Mouse (Mus musculus): ENCODE data around the gene Vmn1r1.
"Not testable (repeated sequence)": the region's sequence is repeated elsewhere in the genome, so short reads cannot be mapped to it uniquely, and the experiment has no call there.

Gene Vmn1r1

GRCm38 (mm10) chr1:182164386-182164785, at the start of gene Vmn1r1:
Gene Vmn1r1 (minus strand): TSS chr1:182164486.
- no peak for DNase-seq (ENCODE audit: extremely low spot score)

DNA sequence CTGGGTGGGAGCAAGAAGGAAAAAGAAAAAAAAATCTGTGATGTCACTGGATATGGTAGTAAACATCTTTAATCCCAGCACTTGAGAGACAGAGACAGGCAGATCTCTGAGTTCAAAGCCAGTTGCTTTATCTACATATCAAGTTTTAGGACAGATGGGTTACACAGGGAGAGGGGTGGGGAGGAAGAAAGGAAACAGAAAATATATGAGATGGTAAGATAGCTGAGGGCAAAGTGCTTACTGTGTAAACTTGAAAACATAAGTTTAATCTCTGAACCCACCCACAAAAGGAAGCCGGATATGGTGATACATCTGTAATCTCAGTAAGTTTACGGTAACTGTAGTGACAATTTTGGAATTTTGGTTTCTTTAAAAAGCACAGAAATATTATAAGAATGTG, 46.0 kb upstream of the Vmn1r1 start:
- DNase-seq (ENCODE audit: extremely low spot score) = no peak

DNA sequence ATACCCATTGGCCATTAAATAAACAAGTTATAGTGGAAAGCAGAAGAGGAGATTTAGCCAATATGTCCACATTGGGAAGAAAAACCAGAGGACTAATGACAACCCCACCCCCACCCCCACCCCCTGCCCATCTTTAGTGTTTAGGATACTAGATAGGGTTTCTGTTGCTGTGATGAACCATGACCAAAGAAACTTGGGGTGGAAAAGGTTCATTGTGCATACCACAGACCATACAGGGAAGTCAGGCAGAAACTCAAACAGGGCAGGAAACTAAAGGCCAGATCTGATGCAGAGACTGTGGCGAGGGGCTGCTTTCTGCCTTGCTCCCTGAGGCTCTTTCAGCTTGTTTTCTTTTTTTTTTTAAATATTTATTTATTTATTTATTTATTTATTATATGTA, 28.3 kb upstream of the Vmn1r1 start:
- no peak for DNase-seq (ENCODE audit: extremely low spot score)

DNA sequence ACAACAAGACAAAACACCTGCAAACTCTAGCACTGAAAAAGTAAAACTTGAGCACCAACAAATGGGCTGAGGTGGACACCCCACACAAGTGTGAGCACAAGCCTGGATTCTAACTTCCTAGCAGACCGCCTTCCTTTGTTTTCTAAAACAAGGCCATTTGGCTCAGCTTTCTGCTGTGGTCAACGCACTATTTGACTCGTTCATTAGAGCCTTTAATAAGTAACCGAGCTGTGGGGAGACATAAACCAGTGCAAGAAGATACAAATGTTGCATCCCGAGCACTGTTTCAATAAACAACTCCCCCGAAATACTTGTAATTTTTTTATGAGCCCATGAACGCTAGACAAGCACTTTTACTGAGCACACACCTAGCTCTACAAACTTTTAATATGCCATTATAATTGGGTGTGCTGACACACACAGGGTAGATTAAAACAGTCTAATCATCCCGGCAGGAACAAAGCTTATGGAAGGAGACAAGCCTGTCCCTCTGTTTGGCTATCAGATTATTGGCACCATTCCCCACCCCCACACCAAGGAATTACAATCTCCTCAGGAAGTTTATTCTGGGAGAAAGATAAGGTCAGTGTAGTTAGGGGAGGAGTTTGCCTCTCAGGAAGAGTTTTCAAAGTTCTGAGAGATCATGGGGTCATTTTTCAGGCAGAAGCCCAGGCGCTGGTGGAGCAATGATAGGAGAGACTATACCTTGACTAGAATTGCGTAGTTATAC, 27.7 kb upstream of the Vmn1r1 start:
- DNase-seq (ENCODE audit: extremely low spot score) = peak; percentile 9

DNA sequence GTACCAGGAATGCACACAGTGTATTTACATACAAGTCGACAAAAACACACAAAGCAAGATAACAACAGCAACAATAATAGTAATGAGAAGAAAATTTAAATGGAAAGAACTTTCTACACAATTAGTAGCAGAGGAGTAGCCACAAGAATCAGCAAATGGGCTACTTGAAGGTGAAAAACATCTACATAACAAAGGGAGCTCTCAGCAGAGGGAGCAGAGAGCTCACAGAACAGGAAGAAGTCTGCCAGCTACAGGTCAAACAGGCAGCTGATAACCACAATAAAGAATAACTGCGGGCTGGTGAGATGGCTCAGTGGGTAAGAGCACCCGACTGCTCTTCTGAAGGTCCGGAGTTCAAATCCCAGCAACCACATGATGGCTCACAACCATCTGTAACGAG, 26.9 kb upstream of the Vmn1r1 start:
- no peak for DNase-seq (ENCODE audit: extremely low spot score)

DNA sequence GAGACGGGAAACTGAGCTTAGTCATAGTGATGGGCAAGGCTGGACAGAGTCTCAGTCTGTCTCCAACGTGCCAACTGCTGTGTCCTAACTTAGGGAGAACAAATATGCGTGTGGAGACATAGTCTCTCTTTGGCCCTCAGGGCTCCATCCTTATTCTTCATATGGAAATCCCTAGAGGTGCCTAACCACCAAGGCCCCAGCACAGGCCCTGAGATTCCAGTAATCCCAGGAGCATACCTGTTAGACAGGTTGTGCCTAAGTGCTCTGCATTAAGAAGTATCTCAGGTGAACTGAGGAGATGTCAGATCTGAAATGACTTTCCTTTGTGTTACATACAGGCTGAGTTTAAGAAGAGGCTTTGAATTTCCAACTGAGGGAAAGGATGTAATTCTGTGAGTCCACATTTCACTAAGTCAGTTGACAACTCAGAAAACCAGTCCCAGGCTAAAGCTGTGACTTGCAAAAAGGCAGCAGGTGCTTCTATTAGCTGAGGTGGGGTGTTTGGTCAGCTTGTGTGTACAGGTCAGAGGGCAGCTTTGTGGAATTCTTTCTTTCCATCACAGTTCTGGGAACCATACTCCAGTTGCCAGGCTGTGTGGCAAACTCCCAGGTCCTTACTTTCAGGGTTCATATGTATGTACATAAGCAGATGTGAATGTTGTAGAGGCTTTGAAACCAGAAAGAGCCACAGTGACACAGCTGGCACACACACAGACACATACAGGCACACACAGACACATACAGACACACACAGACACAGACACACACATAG, 25.6 kb upstream of the Vmn1r1 start:
- DNase-seq (ENCODE audit: extremely low spot score) = no peak

DNA sequence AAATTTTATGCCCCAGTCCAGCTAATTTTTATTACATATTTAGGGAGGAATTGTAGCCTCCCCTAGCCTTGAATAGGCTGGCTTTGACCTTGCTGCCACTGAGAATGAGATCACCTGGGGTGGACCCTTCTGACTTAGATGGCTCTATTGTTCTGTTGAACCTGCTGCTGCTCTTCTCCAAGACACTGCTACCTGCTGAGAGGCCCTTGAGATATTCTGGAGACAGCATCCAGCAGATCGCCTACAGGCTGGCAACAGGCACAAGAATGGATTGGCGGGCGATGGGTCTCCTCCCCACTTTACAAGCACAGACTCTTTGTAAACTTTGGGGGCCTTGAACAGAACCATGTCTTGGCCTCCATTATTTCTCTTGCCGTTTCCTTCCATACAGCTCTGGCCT, 18.2 kb upstream of the Vmn1r1 start:
- not testable (repeated sequence) for DNase-seq (ENCODE audit: extremely low spot score)

- no peak for DNase-seq (ENCODE audit: extremely low spot score)
These were observed 17.4 kb upstream of the Vmn1r1 start for GRCm38 (mm10) chr1:182181456-182182305.

GRCm38 (mm10) chr1:182176985-182177384, 12.7 kb upstream of the Vmn1r1 start:
- not testable (repeated sequence) for DNase-seq (ENCODE audit: extremely low spot score)

GRCm38 (mm10) chr1:182170206-182170605, 5.9 kb upstream of the Vmn1r1 start:
- not testable (repeated sequence) for DNase-seq (ENCODE audit: extremely low spot score)

DNA sequence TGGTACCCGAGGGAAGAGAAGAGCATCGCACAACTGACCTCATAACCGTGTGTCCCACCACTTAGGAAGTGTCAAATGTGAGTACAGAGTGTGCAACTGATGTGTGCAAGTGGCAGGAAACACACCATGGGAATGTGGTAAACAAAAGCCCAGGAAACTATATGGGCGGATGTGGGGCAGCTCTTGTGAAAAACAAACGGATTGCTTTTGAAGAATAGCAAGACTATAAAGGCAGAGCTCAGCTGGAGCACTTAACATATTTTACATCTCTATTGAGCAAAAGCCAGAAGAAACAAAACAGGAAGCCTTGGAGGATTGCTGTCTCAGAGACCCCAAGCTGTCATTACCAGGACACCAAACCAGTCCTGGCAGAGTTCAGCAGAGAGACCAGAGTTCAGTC, 1.3 kb downstream of the Vmn1r1 start:
- DNase-seq (ENCODE audit: extremely low spot score) = no peak

DNA sequence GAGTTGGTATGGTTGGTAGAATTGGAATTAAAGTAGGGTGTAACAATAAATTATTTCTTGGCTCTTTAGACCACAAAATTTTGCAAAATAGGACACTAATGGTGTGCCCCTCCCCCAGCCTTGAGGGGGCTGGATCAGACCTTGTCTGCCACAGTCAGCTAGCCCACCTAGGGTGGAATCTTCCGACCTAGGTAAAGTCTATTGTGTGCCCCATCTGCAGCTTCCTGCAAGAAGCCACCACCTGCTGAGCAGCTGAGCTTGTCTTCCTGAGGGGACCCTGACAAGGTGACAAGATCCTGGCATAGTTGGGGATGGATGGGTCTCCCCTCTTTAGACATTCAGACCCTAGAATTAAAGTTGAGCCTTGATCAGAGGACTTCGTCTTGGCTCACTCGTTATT, 4.7 kb downstream of the Vmn1r1 start:
- DNase-seq (ENCODE audit: extremely low spot score) = no peak

DNA sequence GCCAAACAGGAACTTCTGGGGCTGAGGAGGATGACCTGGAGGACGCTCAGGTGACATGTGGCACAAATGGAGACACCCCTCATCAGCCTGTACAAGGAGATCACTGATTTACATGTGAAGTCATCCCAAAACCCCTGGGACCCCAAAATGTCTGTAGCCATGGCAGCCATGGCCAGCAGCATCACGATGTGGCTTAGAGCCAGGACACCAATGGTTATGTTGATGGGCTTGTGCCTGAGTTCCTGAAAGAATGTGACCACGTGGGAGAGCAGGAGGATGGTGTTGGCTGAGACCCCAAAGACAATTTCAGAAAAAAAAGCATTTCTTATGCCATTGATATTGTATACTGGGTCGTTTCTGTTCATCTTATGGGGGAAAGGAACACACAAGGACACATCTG, 6.6 kb downstream of the Vmn1r1 start:
- no peak for DNase-seq (ENCODE audit: extremely low spot score)

GRCm38 (mm10) chr1:182149966-182150365, 14.3 kb downstream of the Vmn1r1 start:
- DNase-seq (ENCODE audit: extremely low spot score) = peak; percentile 33

GRCm38 (mm10) chr1:182148864-182149514, 15.3 kb downstream of the Vmn1r1 start:
- no peak for DNase-seq (ENCODE audit: extremely low spot score)

DNA sequence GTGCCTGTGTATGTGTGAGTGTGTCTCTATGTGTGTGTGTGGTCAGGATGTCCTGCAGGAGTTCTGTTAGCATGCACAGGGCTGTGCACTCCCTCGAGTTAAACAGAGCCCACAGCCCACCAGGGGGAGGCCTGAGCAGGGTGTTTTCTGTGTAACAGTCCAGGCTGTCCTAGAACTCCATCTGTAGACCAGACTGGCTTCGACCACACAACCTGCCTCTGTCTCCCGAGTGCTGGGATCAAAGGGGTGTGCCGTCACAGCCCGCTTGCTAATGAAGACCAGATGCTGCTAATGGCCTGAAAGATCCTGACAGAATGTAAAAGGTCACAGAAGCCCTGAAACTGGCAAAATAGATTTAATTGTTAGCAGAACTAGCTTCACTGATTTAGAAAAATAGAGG, 18.7 kb downstream of the Vmn1r1 start:
- DNase-seq (ENCODE audit: extremely low spot score) = peak; percentile 56

DNA sequence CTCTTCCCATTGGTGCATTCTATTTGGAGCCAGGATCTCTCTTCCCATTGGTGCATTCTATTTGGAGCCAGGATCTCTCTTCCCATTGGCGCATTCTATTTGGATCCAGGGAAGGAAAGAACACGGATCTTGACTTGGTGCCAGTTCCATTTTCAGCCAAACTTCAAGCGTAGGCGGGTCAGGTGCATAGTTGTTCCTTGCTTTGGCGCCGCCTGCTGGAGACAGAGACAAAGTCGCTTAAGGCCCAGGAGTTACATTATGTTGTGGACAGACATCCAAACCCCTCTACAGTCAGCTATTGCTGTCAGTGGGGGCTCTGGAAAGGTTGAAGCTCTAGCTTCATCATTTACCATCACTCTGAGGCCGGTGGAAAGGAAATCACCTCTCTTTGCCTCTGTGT, 21.0 kb downstream of the Vmn1r1 start:
- DNase-seq (ENCODE audit: extremely low spot score) = no peak

DNA sequence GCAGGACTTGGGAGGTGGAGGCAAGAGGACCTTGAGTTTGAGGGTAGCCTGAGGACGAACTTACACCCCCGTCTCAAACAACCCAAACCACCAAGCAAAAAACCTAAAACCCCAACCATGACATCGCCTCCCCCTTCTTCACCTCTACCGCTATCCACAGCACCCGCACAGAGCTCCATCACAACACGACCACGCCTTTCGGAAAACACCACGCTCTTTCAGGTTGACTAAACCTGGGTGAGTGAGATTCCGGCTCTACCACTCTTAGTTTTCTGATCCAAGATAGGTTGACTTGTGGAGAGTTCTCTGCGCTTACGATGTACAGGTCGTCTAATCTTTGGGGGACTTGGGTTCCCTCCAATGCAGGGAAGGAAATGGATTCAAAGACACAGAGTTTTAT, 21.6 kb downstream of the Vmn1r1 start:
- DNase-seq (ENCODE audit: extremely low spot score) = no peak

DNA sequence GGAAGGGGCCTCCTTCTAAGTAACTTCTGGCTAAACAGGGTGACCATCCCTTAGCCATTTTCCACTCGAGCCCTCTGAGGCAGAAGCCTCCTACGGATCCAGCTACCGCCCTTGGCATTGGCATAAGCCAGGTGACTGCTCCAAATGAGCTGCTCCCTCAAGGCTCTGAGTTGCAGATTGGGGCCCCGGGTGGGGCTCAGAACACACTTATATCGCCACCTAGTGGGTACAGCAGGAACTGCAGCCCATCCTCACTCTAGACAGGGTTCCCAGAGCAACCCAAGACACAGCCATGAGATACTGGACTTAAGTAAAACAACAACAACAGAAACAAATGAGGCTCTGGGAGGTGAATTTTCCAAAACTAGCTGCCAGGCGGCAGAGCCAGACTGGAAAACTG, 23.9 kb downstream of the Vmn1r1 start:
- peak; percentile 80 for DNase-seq (ENCODE audit: extremely low spot score)

DNA sequence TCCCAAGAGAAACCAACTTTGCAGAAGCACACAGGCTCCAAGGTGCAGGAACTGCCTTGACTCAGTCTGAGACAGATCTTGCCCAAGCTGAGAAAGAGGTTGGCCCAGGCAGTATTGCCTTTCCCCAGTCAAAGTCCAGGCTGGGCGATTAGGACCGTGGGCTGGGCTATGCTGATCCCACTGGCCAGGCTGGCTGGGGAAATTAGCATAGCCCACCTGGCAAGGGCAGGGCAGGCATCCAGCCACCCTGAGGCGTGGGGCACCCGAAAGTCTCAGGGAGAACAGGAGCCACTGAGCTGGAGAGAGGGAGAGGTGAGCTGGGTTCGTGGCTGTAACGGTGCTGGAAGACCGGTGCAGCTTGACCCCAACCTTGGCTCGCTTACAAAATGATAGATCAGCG, 24.3 kb downstream of the Vmn1r1 start:
- DNase-seq (ENCODE audit: extremely low spot score) = no peak

DNA sequence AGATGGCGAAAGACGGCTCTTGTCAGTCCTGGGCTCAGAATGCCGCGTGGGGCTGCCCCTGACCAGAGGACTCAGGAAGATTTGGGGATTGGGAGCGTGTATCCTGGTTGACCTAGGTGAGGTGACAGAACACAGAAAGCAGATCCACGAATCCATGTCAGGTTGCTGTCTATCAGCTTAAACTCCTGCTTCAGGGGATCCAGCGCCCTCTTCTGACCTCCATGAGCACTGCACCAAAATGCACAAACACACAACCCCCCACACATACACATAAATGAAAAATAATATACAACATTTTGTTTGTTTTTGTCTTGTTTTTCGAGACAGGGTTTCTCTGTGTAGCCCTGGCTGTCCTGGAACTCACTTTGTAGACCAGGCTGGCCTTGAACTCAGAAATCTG, 26.1 kb downstream of the Vmn1r1 start:
- no peak for DNase-seq (ENCODE audit: extremely low spot score)

Measured in embryo, embryonic 9.5 days (tissue).